Mouse (Mus musculus): ENCODE measurements around the gene Ctdspl.

The Ctdspl gene

DNA sequence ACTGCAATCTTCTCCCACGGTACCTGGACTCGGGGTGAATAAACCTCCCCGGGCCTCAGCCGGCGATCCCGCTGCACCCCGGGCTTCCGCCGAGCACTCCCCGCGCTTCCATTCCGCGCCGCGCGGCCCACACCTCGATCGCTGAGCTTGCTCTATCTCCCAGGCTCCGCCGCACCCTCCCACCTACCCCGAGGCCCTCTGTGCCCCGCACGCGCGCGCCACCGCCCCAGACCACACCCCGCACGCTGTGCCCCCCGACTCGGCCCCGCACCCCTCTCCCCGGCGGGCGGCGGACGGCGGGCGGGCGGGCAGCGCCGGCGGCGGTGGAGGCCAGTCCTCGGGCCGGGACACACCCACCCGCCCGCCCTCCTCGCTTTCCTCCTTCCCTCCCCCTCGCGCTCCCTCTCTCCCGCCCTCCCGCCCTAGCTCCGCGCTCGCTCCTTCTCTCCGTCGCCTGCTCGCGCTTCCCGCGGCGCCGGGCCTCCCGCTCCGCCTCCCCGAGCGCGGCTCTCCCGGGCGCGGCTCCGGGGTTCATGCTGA lies at the start of gene Ctdspl:
Gene Ctdspl, plus strand, starts transcription at position 343 of the 540 bp plus-strand sequence.
- CTCF ChIA-PET: no interaction called here

DNA sequence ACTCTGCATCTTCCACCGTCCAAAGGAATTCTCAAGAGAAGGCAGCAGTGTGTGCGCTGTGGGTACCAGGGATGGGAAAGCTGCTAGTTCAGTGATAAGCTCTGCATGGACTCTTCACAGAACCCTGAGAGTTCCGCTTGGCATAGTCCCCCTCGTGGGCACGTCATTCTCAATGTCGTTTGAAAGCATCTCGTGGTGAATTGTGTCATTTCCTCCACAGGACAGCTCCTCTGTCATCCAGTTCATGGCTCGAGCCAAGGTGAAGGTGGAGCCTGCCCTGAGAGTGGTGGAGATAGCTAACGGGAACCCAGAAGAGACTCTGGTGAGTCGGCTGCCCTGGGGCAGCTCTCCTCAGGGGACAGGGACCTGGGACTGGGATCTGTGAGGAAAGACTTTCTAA lies 49.4 kb upstream of the Ctdspl start:
- CTCF ChIA-PET: interaction anchor here (1.0 kb wide), 1 partner anchor 287 kb away, joined by 4 read pairs; no protein-coding TSS in a partner anchor

GRCm38 (mm10) chr9:118877365-118878008 lies 48.8 kb upstream of the Ctdspl start:
- CTCF ChIA-PET: no interaction called here

GRCm38 (mm10) chr9:118878596-118878995 lies 47.7 kb upstream of the Ctdspl start:
- CTCF ChIA-PET: no interaction called here

DNA sequence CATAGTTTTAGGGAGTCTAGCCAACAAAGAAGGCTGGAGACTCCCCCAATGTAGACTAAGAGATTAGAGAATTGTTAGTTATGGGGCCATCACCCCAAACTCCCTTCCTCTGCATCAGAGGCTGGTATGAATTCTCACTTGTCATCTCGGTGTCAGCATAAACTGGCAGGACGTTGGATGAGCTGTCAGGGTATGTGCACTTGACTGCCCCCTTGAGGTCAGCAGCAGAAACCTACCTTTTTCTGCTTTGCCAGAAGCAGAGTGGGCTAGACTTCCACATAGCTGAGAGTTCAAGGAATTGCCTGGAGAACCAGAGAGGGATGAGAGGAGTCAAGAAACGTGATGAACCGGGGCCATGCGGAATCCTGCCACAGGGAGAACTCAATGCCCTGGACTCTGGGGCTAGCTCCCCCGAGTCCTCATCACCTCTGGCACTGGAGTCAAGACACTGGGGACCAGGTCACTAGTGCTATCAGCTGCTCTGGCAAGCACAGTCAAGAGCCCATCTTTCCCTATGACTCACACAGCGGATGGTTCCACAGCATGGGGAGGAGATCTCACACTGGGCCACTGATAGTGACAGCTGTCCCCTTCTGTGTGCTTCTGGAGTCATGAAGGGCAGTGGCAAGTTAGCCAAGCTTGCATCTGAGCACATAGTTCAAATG lies 44.8 kb upstream of the Ctdspl start:
- CTCF ChIA-PET: interaction anchor here (0.6 to 1.6 kb wide), 4 partner anchors 10 to 150 kb away, joined by 3 to 7 read pairs (median 4); no protein-coding TSS in a partner anchor

- CTCF ChIA-PET: interaction anchor here (0.6 to 1.6 kb wide), 2 partner anchors 10 to 42 kb away, joined by 4 to 7 read pairs; no protein-coding TSS in a partner anchor
Observed at GRCm38 (mm10) chr9:118881946-118882284, 44.3 kb upstream of the Ctdspl start.

DNA sequence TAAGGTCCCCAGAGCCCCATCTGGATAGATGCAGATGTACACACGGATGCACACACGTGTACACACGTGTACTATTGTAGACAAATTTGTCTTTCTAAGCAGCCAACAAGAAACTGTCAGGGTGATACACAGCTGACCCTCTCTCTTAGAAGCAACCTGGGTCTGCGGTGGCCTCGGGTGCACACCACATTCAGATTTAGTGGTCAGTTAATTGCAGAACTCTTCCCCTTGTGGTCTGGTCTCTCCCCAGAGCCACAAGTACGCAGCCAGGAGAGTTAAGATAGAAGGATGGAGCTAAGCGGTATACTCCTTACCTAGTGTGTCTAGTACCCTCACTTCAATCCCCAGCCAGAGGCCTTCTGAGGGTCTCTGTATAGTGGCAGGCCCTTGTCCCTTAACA lies 43.1 kb upstream of the Ctdspl start:
- CTCF ChIA-PET: no interaction called here

DNA sequence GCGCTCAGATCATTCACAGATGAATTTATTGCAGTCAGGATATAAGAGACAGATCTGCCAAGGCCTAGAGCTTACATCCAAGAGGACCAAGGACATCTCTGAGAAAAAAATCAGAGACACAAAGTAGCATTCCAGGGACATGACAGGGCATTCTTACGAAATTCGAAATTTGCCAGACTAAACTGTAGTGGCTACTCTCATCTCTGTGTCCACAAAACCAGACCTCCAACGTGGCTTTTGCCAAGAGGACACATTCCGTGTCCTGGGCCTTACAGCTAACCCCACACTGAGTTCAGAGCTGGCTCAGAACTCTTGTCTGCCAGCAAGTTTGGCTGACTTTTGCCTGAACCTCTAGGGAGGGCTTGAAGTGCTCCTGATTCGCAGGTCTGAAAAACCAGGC lies 40.5 kb upstream of the Ctdspl start:
- CTCF ChIA-PET: no interaction called here

DNA sequence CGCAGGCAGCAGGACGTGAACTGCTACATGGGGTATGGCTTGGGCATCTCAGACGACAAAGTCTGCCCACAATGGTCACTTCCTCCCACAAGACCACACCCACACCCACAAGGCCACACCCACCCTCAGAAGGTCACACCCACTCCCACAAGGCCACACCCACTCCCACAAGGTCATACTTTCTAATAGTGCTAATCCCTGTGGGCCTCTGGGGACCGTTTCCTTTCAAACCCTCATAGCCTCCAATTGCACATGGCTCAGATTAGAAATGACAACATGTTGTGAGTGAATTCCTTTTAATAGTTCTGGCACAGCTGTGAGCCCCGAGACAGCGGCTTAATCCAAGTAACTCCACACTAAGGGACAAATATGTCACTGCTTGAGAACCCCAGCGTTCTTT lies 39.1 kb upstream of the Ctdspl start:
- CTCF ChIA-PET: no interaction called here

DNA sequence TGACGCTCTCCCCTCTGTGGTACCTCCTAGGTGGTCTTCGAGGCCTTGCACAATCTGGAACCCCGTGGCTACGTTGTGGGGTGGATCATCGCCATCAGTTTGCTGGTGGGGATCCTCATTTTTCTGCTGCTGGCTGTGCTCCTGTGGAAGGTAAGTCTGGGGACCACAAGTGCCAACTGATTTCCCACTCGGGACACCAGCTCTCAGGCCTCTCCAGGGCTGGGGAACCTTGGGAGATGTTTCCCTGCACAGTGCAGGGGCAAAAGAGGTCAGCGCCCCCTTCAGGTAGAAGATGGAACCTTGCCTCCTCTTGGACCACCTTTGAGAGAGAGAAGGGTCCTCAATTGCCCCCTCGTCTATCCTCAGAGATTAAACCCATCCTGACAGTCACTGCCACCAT lies 38.5 kb upstream of the Ctdspl start:
- CTCF ChIA-PET: no interaction called here

GRCm38 (mm10) chr9:118890149-118890548 lies 36.1 kb upstream of the Ctdspl start:
- CTCF ChIA-PET: no interaction called here

- CTCF ChIA-PET: no interaction called here
Observed at GRCm38 (mm10) chr9:118890645-118891044, 35.6 kb upstream of the Ctdspl start.

DNA sequence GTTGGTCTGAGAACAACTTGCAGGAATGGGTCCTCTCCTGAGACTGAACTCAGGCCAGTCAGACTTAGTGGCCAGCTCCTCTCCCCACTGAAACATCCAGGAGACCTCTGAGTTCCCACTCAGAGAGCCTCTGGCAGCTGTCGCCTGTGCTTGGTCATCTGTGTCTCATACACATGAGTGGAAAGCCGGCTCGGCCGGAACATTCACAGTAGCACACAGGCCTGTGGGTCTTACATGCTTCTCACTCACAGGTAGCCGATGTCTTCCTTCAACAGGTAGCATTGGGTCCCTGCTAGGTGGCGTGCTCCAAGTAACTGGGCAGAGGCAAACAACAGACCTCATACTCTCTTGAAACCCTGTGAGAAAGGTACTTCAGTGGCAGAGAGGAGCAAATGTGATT lies 35.2 kb upstream of the Ctdspl start:
- CTCF ChIA-PET: no interaction called here

DNA sequence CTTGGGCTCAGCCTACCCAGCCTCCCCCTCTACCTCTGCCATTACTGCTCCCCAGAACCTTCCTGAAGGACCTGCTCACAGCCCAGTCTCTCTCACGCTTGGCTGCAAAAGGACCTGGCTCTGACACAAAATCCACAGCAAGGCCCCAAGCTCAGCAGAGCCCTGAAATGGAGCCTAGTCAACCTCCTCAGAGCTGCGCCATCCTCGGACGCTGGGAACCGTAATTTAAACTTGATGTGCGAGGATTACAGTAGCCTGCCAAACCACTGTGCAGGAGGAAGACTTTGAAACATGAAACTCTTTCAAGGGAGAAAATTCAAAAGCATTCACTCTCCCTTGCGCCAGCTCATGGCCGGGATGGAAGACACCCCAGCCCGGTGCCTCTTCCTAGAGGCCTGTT lies 34.7 kb upstream of the Ctdspl start:
- CTCF ChIA-PET: no interaction called here

DNA sequence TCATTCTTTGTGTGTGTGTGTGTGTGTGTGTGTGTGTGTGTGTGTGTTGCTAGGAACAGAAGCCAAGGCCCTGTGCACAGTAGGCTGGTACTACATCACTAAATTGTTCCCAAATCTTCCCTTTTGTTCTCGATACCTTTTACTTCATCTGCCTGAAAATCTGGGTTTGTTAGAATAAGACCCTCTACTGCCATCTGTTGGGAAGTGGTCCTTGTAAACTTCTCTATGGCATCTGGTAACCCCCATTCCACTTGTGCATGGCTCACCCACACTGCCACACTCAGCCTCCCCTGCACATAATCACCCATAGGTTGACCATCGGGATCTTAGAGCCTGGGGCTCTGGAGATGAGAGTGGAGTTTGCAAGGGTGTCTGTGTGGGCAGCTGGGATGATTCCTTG lies 31.2 kb upstream of the Ctdspl start:
- CTCF ChIA-PET: no interaction called here

DNA sequence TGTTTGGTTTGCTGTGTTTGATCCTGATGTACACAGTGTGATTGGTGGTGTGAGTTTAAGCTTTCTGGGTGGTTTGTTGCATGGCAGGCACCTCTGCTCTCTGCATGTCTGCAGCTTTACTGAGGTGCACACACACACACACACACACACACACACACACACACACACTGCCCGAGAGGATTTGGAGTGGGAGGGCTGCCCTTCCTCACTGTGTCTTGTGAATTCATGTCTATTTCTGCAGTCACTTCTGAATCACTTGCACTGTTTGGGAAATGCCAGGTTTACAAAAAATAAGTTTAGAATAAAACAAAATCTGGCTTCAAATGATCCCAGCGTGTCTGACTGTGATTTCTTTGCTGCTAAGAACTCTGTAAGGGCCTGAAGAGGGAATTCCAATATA lies 25.6 kb upstream of the Ctdspl start:
- CTCF ChIA-PET: interaction anchor here (0.5 kb wide), 1 partner anchor 59 kb away, joined by 7 read pairs; no protein-coding TSS in a partner anchor

- CTCF ChIA-PET: no interaction called here
Observed at GRCm38 (mm10) chr9:118901917-118902316, 24.3 kb upstream of the Ctdspl start.

GRCm38 (mm10) chr9:118907934-118908620 lies 18.2 kb upstream of the Ctdspl start:
- CTCF ChIA-PET: interaction anchor here (0.5 kb wide), 1 partner anchor 36 kb away, joined by 4 read pairs; no protein-coding TSS in a partner anchor

GRCm38 (mm10) chr9:118913048-118913447 lies 13.2 kb upstream of the Ctdspl start:
- CTCF ChIA-PET: interaction anchor here (0.7 kb wide), 1 partner anchor 339 kb away, joined by 5 read pairs; no protein-coding TSS in a partner anchor

- CTCF ChIA-PET: no interaction called here
Observed at GRCm38 (mm10) chr9:118913613-118914012, 12.6 kb upstream of the Ctdspl start.

GRCm38 (mm10) chr9:118914589-118914988 lies 11.7 kb upstream of the Ctdspl start:
- CTCF ChIA-PET: no interaction called here

DNA sequence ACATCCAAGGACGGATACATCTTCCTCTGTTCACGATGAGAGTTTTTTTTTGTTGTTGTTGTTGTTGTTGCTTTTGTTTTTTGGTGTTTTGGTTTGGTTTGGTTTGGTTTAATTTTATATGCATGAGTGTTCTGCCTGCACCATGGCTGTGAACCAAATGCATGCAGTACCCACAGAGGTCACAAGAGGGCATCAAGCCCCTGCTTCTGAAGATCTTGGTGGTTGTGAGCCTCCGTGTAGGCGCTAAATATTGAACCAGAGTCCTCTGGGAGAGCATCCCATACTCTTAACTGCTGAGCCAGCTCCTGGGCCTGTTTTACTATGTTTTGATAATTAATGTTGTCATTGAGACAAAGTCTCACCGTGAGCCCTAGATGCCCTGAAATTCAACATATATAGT lies 11.0 kb upstream of the Ctdspl start:
- CTCF ChIA-PET: no interaction called here

All from spleen, embryonic (tissue).